Mouse (Mus musculus): ENCODE data around the gene Gm17359. TPM values are rescaled to one million over a fixed set of nuclear protein-coding genes. Genes with fewer than 3 reads are reported as not detected.

Gene Gm17359
- not detected for polyA plus RNA-seq (2017; shearing (Covaris generic))

GRCm38 (mm10) chr3:79336044-79336766 lies at the start of gene Gm17359:
TSS of gene Gm17359 (plus strand) at chr3:79336661.

Other genes starting within 250 kb of the Gm17359 start
- 37.0 TPM for gene Rapgef2, start 50.1 kb upstream of the Gm17359 start, polyA plus RNA-seq (2017; shearing (Covaris generic))
- 0.54 TPM for gene Fnip2, start 231.1 kb downstream of the Gm17359 start, polyA plus RNA-seq (2017; shearing (Covaris generic))

Data from effector memory CD4-positive, alpha-beta T cell, adult 5 months (primary cell).